Mouse (Mus musculus) layer of hippocampus, adult 18-20 months (tissue): ENCODE measurements at regions not wholly inside any gene's neighbourhood (a gene's known extent, or its start where the extent isn't known, plus 50 kb on each side); places are given as distances from the start of the nearest gene placed in this dataset.

Source experiments
- DNase-seq, 2 experiments: peaks; one replicate each; pipeline ENCODE4 v3.0.0; 2022; ENCODE audit warnings: low spot score in 2 of 2

- no peak for DNase-seq
Observed at GRCm38 (mm10) chr8:66756639-66757038, 59.6 kb downstream of the Npy1r start.

- DNase-seq, result no peak
Observed at GRCm38 (mm10) chr8:66757830-66758229, 60.8 kb downstream of the Npy1r start.

- DNase-seq, result no peak
Observed at GRCm38 (mm10) chr8:66758519-66758918, 61.5 kb downstream of the Npy1r start.

GRCm38 (mm10) chr8:66759716-66760115, 62.7 kb downstream of the Npy1r start:
- no peak for DNase-seq

- no peak for DNase-seq
Observed at GRCm38 (mm10) chr8:66760958-66761583, 64.1 kb downstream of the Npy1r start.

GRCm38 (mm10) chr8:66764992-66765528, 68.1 kb downstream of the Npy1r start:
- no peak for DNase-seq

- DNase-seq, result no peak
Observed at GRCm38 (mm10) chr8:66768379-66768969, 71.5 kb downstream of the Npy1r start.

GRCm38 (mm10) chr8:66771111-66771510, 74.1 kb downstream of the Npy1r start:
- no peak for DNase-seq

GRCm38 (mm10) chr8:66772653-66773052, 75.7 kb downstream of the Npy1r start:
- no peak for DNase-seq

- DNase-seq, result peak in 1 of 2 experiments; percentile 8
Observed at GRCm38 (mm10) chr8:66777115-66777877, 80.3 kb downstream of the Npy1r start.

GRCm38 (mm10) chr8:66779622-66780021, 80.4 kb upstream of the Naf1 start:
- DNase-seq, result no peak

- DNase-seq, result no peak
Observed at GRCm38 (mm10) chr8:66782656-66783055, 77.4 kb upstream of the Naf1 start.

GRCm38 (mm10) chr8:66785996-66786395, 74.0 kb upstream of the Naf1 start:
- DNase-seq, result peak; percentile 57 to 90
